Comparison of ENCODE assay signal across 1 mouse cellular context in the genomic region with DNA sequence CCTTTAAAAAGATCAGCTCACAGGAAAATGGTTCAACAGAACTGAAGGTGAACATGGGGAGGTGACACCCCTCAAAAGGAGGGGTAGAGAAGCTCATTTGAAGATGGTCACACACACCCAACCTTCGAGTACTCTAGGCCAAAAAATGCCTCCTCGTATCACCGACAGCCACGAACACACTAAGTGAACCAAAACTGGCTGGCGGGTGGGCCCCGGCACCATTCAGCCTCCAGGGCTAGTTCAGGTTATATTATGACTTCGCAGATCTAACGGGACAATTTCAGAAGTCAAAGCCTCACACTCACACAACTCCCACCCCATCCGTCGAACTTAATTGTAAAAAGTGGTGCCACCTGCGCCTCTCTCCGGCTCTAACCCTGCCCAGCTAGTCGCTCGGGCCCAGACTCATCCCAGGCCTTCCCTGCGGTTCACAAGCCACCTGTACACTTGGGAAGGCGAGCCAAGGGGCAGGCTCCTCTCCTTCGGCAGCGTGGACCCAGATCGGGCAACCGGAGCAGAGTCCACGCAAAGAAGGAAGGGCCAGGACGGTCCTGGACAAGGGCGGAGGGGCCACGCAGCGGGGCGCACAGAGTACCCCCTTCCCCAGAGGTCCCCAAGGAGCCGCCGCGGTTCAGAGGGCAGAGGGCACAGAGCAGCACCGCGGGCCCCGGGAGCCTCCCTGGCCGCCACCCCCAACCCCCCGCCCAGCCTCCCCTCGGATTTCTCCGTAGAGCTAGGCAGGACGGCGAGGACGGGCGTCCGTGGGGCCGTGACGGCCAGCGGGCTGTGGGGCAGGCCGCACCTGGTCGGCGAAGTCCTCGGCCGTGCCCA.
A peak's percentile ranks its signal among the peaks of the same experiment; 100 is the strongest.
TF ChIP-seq lines count a peak whose summit lies in the region.

No protein-coding gene starts in this region.

TF ChIP-seq in CH12.LX, 34 proteins besides CTCF, POLR2A, EP300 and RAD21:
- 0 out of 2 replicates have a peak, but pooled peaks have one; percentile 24 for TF ChIP-seq KAT2A (IDR thresholded peaks at IDR 0.05; ENCODE audit: insufficient replicate concordance, low read length)
- no peak for TF ChIP-seq MAZ (IDR thresholded peaks at IDR 0.05; ENCODE audit: low read depth, low read length)
- peak; percentile 74 for TF ChIP-seq SIN3A (IDR thresholded peaks at IDR 0.05; ENCODE audit: low read length)
- no peak for TF ChIP-seq ELF1 (IDR thresholded peaks at IDR 0.05; ENCODE audit: low read depth, low read length)
- 0 out of 2 replicates have a peak, but pooled peaks have one; percentile 21 for TF ChIP-seq TBP (conservative IDR thresholded peaks at IDR 0.05; ENCODE audit: low read depth, low read length)
